Mouse (Mus musculus) G1E (cell line): ENCODE measurements around the gene Slc43a3.

Experiments used
- CTCF ChIP-seq: IDR thresholded peaks from 2 replicates; pipeline ENCODE4 v1.5.1; 2012; ENCODE audit warnings: low read depth, low read length, inconsistent platforms, mixed read lengths
- GATA1 ChIP-seq: IDR thresholded peaks from 2 replicates; pipeline ENCODE4 v1.6.1; 2012; ENCODE audit warnings: borderline replicate concordance, low read length, inconsistent platforms, mixed read lengths
- GATA2 ChIP-seq: IDR thresholded peaks from 2 replicates; pipeline ENCODE4 v1.6.1; 2012; ENCODE audit warnings: low read depth, low read length, inconsistent platforms, borderline replicate concordance
- POLR2AphosphoS5 ChIP-seq: IDR thresholded peaks from 2 replicates; pipeline ENCODE4 v1.6.1; 2012; ENCODE audit warnings: low read depth, low read length, inconsistent platforms; ENCODE audit not compliant: insufficient replicate concordance
- TAL1 ChIP-seq: conservative IDR thresholded peaks from 2 replicates; pipeline ENCODE4 v1.6.1; 2012; ENCODE audit warnings: low read depth, low read length, inconsistent platforms, mixed read lengths

DNA sequence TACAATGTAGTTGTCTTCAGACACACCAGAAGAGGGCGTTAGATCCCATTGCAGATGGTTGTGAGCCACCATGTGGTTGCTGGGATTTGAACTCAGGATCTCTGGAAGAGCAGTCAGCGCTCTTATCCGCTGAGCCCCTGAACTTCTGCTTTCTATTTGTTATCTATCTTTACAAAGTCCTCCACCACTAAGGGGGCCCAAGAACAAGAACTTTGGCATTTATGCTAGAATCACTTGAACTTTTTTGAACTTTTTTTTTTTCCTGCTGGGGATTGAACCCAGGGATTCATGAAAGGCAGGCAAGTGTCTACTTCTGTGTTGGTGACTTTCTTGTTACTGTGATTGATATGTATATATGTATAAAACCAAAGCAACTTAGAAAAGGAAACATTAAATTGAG, 2.9 kb downstream of the Slc43a3 start:
- TF ChIP-seq CTCF (no peak), GATA1 (no peak), TAL1 (0 out of 2 replicates have a peak, but pooled peaks have one; percentile 14), GATA2 (no peak), POLR2AphosphoS5 (no peak)
